Mouse (Mus musculus) thymus, adult 2 months (tissue): ENCODE data around the gene Rheb. TPM values are rescaled to one million over a fixed set of nuclear protein-coding genes. Genes with fewer than 3 reads are reported as not detected.

Experiments used
- DNase-seq: peaks from one replicate; pipeline ENCODE4 v3.0.0; 2021
- H3K27ac ChIP-seq: fragments of 200-500 bp; 2 replicates; pipeline ENCODE4 v1.5.1; 2012; ENCODE audit warnings: low read length, control low read depth; ENCODE audit not compliant: control insufficient read depth, insufficient read depth
- H3K27me3 ChIP-seq: fragments of 200-500 bp; 2 replicates; pipeline ENCODE4 v1.6.1; 2012; ENCODE audit warnings: mild to moderate bottlenecking, low read length, moderate library complexity, mixed read lengths; ENCODE audit not compliant: control insufficient read depth, insufficient read depth
- H3K36me3 ChIP-seq: fragments of 200-500 bp; 2 replicates; pipeline ENCODE4 v1.6.1; 2012; ENCODE audit warnings: mild to moderate bottlenecking, low read length, moderate library complexity; ENCODE audit not compliant: control insufficient read depth, insufficient read depth
- H3K4me1 ChIP-seq: fragments of 200-500 bp; replicated peaks from 2 replicates; pipeline ENCODE4 v1.6.1; 2012; ENCODE audit warnings: low read length; ENCODE audit not compliant: control insufficient read depth, insufficient read depth
- H3K4me3 ChIP-seq: fragments of 200-500 bp; 2 replicates; pipeline ENCODE4 v1.5.1; 2012; ENCODE audit warnings: mild to moderate bottlenecking, low read length, control low read depth, moderate library complexity; ENCODE audit not compliant: control insufficient read depth, insufficient read depth
- CTCF ChIP-seq: fragments of 200-500 bp; IDR thresholded peaks from 2 replicates; pipeline ENCODE4 v1.5.1; 2012; ENCODE audit warnings: mild to moderate bottlenecking, control low read depth, low read length, moderate library complexity, borderline replicate concordance; ENCODE audit not compliant: control insufficient read depth, poor library complexity, insufficient read depth; ENCODE audit errors: extremely low read depth
- POLR2A ChIP-seq: fragments of 200-500 bp; IDR thresholded peaks from 2 replicates; pipeline ENCODE4 v1.6.1; 2012; ENCODE audit warnings: mild to moderate bottlenecking, low read length, control low read depth, moderate library complexity; ENCODE audit not compliant: control insufficient read depth, poor library complexity, insufficient read depth; ENCODE audit errors: extremely low read depth
- WGBS: fragments of 180-500 bp; shearing (Covaris S2); methylation state at CpG from one replicate; pipeline ENCODE4 v1.1.7; 2018; 5-methylcytosine and 5-hydroxymethylcytosine counted together
- polyA plus RNA-seq: library from polyadenylated mRNA; depleted of rRNA; stranded (reverse); fragments of >200 nt; gene quantifications from 2 replicates; pipeline ENCODE4 v1.2.3, GENCODE M21; 2012

The Rheb gene
- polyA plus RNA-seq, 1 experiment: 23.1 TPM

- WGBS: 97% methylated on average over 9 of the region's 9 CpGs
- Histone ChIP-seq H3K4me3 (no peak overlapping the region), H3K27ac (no peak overlapping the region), H3K27me3 (no peaks in the 10 kb centered on the region), H3K4me1 (no peaks in the 10 kb centered on the region), H3K36me3 (peaks cover 12% of the 10 kb centered on the region; the same call in 1 of the 2 replicates)
- TF ChIP-seq CTCF: no peak
- TF ChIP-seq POLR2A: no peak
- DNase-seq: no peak
Measured at GRCm38 (mm10) chr5:24876653-24877052, 34.2 kb upstream of the Rheb start.

GRCm38 (mm10) chr5:24874111-24874510, 31.7 kb upstream of the Rheb start:
- Histone ChIP-seq H3K4me1 (no peaks in the 10 kb centered on the region), H3K27ac (no peak overlapping the region), H3K36me3 (peaks cover 12% of the 10 kb centered on the region; the same call in 1 of the 2 replicates), H3K4me3 (no peak overlapping the region), H3K27me3 (no peaks in the 10 kb centered on the region)
- 96% methylated on average over 4 of the region's 4 CpGs for WGBS
- TF ChIP-seq CTCF (no peak), POLR2A (no peak)
- no peak for DNase-seq

DNA sequence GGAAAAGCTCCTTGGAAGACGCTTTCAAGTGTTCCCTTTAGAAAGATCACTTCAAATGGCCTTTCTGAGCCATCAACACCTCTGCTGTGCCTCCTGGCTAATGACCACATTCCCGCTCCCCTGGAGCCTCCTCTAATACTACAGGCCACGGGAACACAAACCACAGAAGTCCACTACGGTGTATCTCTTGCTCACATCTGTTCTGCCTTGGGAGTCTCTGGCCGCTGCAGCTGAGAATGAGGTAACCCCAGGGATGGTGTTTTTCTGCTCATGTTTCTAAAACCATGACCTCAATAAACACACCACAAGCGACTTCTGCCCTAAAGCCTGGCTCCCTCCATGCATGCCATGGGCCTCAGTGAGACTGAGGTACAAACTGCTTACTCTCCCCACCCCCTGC, 30.8 kb upstream of the Rheb start:
- no peak for DNase-seq
- Histone ChIP-seq H3K4me1 (no peaks in the 10 kb centered on the region), H3K27me3 (no peaks in the 10 kb centered on the region), H3K36me3 (peaks cover 6% of the 10 kb centered on the region; the same call in 1 of the 2 replicates), H3K4me3 (no peak overlapping the region), H3K27ac (no peak overlapping the region)
- TF ChIP-seq POLR2A (no peak), CTCF (no peak)
- WGBS: 83% methylated on average over 6 of the region's 6 CpGs

- TF ChIP-seq CTCF (no peak), POLR2A (no peak)
- no peak for DNase-seq
- Histone ChIP-seq H3K4me3 (no peak overlapping the region), H3K27ac (no peak overlapping the region), H3K36me3 (no peaks in the 10 kb centered on the region; the same call in 1 of the 2 replicates), H3K4me1 (no peaks in the 10 kb centered on the region), H3K27me3 (no peaks in the 10 kb centered on the region)
- WGBS: 96% methylated on average over 12 of the region's 12 CpGs
Measured at GRCm38 (mm10) chr5:24871276-24871675, 28.9 kb upstream of the Rheb start.

DNA sequence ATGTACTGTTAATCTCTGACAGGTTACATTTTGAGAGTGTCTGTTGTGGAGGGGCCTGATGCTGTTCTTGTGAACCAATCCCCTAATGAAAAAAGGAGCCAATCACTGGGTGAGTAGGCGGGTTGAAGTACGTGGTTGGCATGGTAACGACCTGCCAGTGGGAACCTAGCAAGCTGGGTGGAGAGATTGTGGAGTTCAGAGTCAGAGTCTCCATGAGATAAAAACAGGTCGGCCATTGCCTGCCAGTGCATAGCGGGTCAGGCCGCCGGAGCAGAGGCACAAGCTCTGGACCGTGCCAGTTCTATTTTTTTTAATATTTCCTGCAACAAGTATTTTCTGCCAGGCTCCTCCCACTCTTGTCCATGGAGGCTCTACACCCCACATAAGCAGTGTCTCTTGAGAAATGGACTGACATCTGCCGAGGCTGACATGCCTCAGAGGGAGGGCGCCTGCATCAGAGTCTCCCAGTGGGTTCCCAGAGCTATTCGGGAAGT, 27.4 kb upstream of the Rheb start:
- no peak for TF ChIP-seq POLR2A
- TF ChIP-seq CTCF: no peak
- H3K4me3 ChIP-seq: no peak overlapping the region
- no peak overlapping the region for H3K27ac ChIP-seq
- H3K4me1 ChIP-seq: no peaks in the 10 kb centered on the region
- WGBS: 96% methylated on average over 11 of the region's 11 CpGs
- H3K27me3 ChIP-seq: no peaks in the 10 kb centered on the region
- no peak for DNase-seq
- H3K36me3 ChIP-seq: no peaks in the 10 kb centered on the region; the same call in 1 of the 2 replicates

DNA sequence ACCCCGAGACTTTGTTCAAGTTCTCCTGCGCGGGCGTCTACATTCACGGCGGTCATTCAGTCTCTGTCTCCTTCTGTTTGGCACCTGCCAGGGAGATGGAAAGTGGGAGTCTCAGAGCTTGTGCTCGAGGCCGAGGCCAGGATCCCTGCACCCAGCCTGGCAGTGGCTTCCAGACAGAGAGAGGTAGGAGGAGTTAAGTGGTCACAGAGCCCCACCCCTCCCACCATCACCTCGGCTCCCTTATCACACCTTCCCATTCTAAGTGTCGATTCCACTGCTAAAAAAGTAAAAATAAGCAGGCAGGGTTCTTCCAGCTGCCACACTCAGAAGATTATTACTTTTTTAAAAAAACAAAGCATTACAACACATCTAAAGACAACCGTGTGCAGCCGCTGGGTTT, 21.4 kb upstream of the Rheb start:
- Histone ChIP-seq H3K4me1 (no peaks in the 10 kb centered on the region), H3K36me3 (peaks cover 7% of the 10 kb centered on the region), H3K27ac (no peak overlapping the region), H3K27me3 (no peaks in the 10 kb centered on the region), H3K4me3 (no peak overlapping the region)
- no peak for DNase-seq
- no peak for TF ChIP-seq POLR2A
- 92% methylated on average over 12 of the region's 12 CpGs for WGBS

- DNase-seq: no peak
- 97% methylated on average over 9 of the region's 9 CpGs for WGBS
- TF ChIP-seq CTCF (no peak), POLR2A (no peak)
- Histone ChIP-seq H3K27me3 (no peaks in the 10 kb centered on the region), H3K27ac (no peak overlapping the region), H3K36me3 (peaks cover 7% of the 10 kb centered on the region), H3K4me1 (no peaks in the 10 kb centered on the region), H3K4me3 (no peak overlapping the region)
Measured at GRCm38 (mm10) chr5:24861449-24861930, 19.1 kb upstream of the Rheb start.
